Mouse (Mus musculus): ENCODE data around the gene Socs7. TPM values are rescaled to one million over a fixed set of nuclear protein-coding genes. Genes with fewer than 3 reads are reported as not detected.
"Not testable (repeated sequence)": the region's sequence is repeated elsewhere in the genome, so short reads cannot be mapped to it uniquely, and the experiment has no call there.

Socs7 gene
- polyA plus RNA-seq, 1 experiment from 2014 or later: 10.8 TPM

- no peaks in the 10 kb centered on the region for H3K27me3 ChIP-seq (replicated peaks)
- 73% methylated on average over 9 of the region's 9 CpGs for WGBS
These were observed 16.0 kb upstream of the Socs7 start for GRCm38 (mm10) chr11:97346383-97346782.

GRCm38 (mm10) chr11:97347291-97347690, 15.1 kb upstream of the Socs7 start:
- Histone ChIP-seq H3K9me3 (no peaks in the 10 kb centered on the region), H3K27me3 (replicated peaks) (no peaks in the 10 kb centered on the region), H3K36me3 (replicated peaks) (no peaks in the 10 kb centered on the region), H3K9ac (no peak overlapping the region), H3K4me2 (no peak overlapping the region), H3K4me3 (no peak overlapping the region), H3K4me1 (peaks cover 20% of the 10 kb centered on the region), H3K27ac (no peak overlapping the region)
- ATAC-seq (replicated peaks): no peak
- 85% methylated on average over 9 of the region's 9 CpGs for WGBS

More at GRCm38 (mm10) chr11:97346383-97346782, 16.0 kb upstream of the Socs7 start:
- no peak overlapping the region for H3K4me2 ChIP-seq
- no peaks in the 10 kb centered on the region for H3K9me3 ChIP-seq
- H3K4me3 ChIP-seq: no peak overlapping the region
- H3K27ac ChIP-seq: no peak overlapping the region
- H3K9ac ChIP-seq: no peak overlapping the region
- peaks cover 12% of the 10 kb centered on the region for H3K4me1 ChIP-seq
- ATAC-seq (replicated peaks): no peak
- no peaks in the 10 kb centered on the region for H3K36me3 ChIP-seq (replicated peaks)

- Histone ChIP-seq H3K27ac (peak overlapping the region; percentile 48), H3K9me3 (no peaks in the 10 kb centered on the region), H3K36me3 (replicated peaks) (no peaks in the 10 kb centered on the region), H3K27me3 (replicated peaks) (no peaks in the 10 kb centered on the region), H3K4me2 (no peak overlapping the region), H3K4me3 (no peak overlapping the region), H3K9ac (no peak overlapping the region), H3K4me1 (peaks cover 22% of the 10 kb centered on the region)
- WGBS: 2% methylated on average over 2 of the region's 2 CpGs
- 0 out of 2 replicates have a peak, but pooled peaks have one; percentile 48 for ATAC-seq (replicated peaks)
These were observed 12.3 kb upstream of the Socs7 start for GRCm38 (mm10) chr11:97350035-97350434.

GRCm38 (mm10) chr11:97352027-97352684, 10.2 kb upstream of the Socs7 start, which contains the start of gene Gpr179:
Gene Gpr179 (minus strand): TSS chr11:97352077.
- no peaks in the 10 kb centered on the region for H3K27me3 ChIP-seq (replicated peaks)
- WGBS: 47% methylated on average over 3 of the region's 3 CpGs
- H3K4me2 ChIP-seq: no peak within 1 kb of the TSS
- H3K9ac ChIP-seq: no peak within 1 kb of the TSS
- H3K27ac ChIP-seq: no peak within 1 kb of the TSS
- peaks cover 22% of the 10 kb centered on the region for H3K4me1 ChIP-seq
- H3K4me3 ChIP-seq: no peak within 1 kb of the TSS
- no peaks in the 10 kb centered on the region for H3K36me3 ChIP-seq (replicated peaks)
- no peak for ATAC-seq (replicated peaks)
- H3K9me3 ChIP-seq: no peaks in the 10 kb centered on the region

- no peak overlapping the region for H3K27ac ChIP-seq
- no peak overlapping the region for H3K9ac ChIP-seq
- H3K27me3 ChIP-seq (replicated peaks): no peaks in the 10 kb centered on the region
- H3K4me3 ChIP-seq: no peak overlapping the region
- no peak for ATAC-seq (replicated peaks)
- 67% methylated on average over 4 of the region's 4 CpGs for WGBS
- no peak overlapping the region for H3K4me2 ChIP-seq
- H3K36me3 ChIP-seq (replicated peaks): no peaks in the 10 kb centered on the region
- peaks cover 22% of the 10 kb centered on the region for H3K4me1 ChIP-seq
- no peaks in the 10 kb centered on the region for H3K9me3 ChIP-seq
These were observed 9.3 kb upstream of the Socs7 start for GRCm38 (mm10) chr11:97352935-97353597.

GRCm38 (mm10) chr11:97354646-97355045, 7.7 kb upstream of the Socs7 start:
- Histone ChIP-seq H3K4me1 (peaks cover 20% of the 10 kb centered on the region), H3K9ac (no peak overlapping the region), H3K27ac (no peak overlapping the region), H3K4me2 (no peak overlapping the region), H3K27me3 (replicated peaks) (no peaks in the 10 kb centered on the region), H3K36me3 (replicated peaks) (no peaks in the 10 kb centered on the region), H3K9me3 (no peaks in the 10 kb centered on the region), H3K4me3 (no peak overlapping the region)
- 80% methylated on average over 2 of the region's 2 CpGs for WGBS
- no peak for ATAC-seq (replicated peaks)

- Histone ChIP-seq H3K36me3 (replicated peaks) (no peaks in the 10 kb centered on the region), H3K9ac (no peak overlapping the region), H3K9me3 (no peaks in the 10 kb centered on the region), H3K4me2 (no peak overlapping the region), H3K4me1 (peaks cover 16% of the 10 kb centered on the region), H3K4me3 (no peak overlapping the region), H3K27ac (no peak overlapping the region), H3K27me3 (replicated peaks) (no peaks in the 10 kb centered on the region)
- 92% methylated on average over 7 of the region's 7 CpGs for WGBS
- ATAC-seq (replicated peaks): no peak
These were observed 7.1 kb upstream of the Socs7 start for GRCm38 (mm10) chr11:97355247-97355646.

GRCm38 (mm10) chr11:97357663-97358062, 4.7 kb upstream of the Socs7 start:
- not testable (repeated sequence) for H3K9ac ChIP-seq; H3K4me1 ChIP-seq; H3K36me3 ChIP-seq (replicated peaks); H3K9me3 ChIP-seq; H3K27me3 ChIP-seq (replicated peaks); ATAC-seq (replicated peaks); H3K4me3 ChIP-seq; H3K27ac ChIP-seq; H3K4me2 ChIP-seq
- WGBS: 18% methylated on average over 5 of the region's 6 CpGs

- WGBS: 0% methylated on average over 37 of the region's 39 CpGs
- Histone ChIP-seq H3K27me3 (replicated peaks) (no peaks in the 10 kb centered on the region), H3K9ac (peak overlapping the region; percentile 97), H3K4me1 (peaks cover 29% of the 10 kb centered on the region), H3K36me3 (replicated peaks) (no peaks in the 10 kb centered on the region), H3K9me3 (no peaks in the 10 kb centered on the region), H3K4me2 (peak overlapping the region; percentile 94), H3K4me3 (peak overlapping the region; percentile 95), H3K27ac (peak overlapping the region; percentile 87)
- ATAC-seq (replicated peaks): peak; percentile 65; the same call in 1 of the 2 replicates
These were observed 245 bp downstream of the Socs7 start for GRCm38 (mm10) chr11:97362649-97362942.

GRCm38 (mm10) chr11:97362943-97363643, 742 bp downstream of the Socs7 start:
- peak overlapping the region; percentile 87 for H3K27ac ChIP-seq
- under 1% methylated on average over 49 of the region's 49 CpGs for WGBS
- ATAC-seq (replicated peaks): no peak

GRCm38 (mm10) chr11:97363644-97363995, 1.3 kb downstream of the Socs7 start:
- H3K36me3 ChIP-seq (replicated peaks): no peaks in the 10 kb centered on the region
- peak overlapping the region; percentile 94 for H3K4me2 ChIP-seq
- no peaks in the 10 kb centered on the region for H3K27me3 ChIP-seq (replicated peaks)
- H3K27ac ChIP-seq: no peak overlapping the region
- H3K9ac ChIP-seq: peak overlapping the region; percentile 97
- H3K9me3 ChIP-seq: no peaks in the 10 kb centered on the region
- H3K4me1 ChIP-seq: peaks cover 32% of the 10 kb centered on the region
- no peak for ATAC-seq (replicated peaks)
- peak overlapping the region; percentile 95 for H3K4me3 ChIP-seq
- under 1% methylated on average over 7 of the region's 7 CpGs for WGBS

More at GRCm38 (mm10) chr11:97362943-97363643, 742 bp downstream of the Socs7 start:
- Histone ChIP-seq H3K9ac (peak overlapping the region; percentile 97), H3K4me3 (peak overlapping the region; percentile 95), H3K36me3 (replicated peaks) (no peaks in the 10 kb centered on the region), H3K4me1 (peaks cover 31% of the 10 kb centered on the region), H3K9me3 (no peaks in the 10 kb centered on the region), H3K27me3 (replicated peaks) (no peaks in the 10 kb centered on the region), H3K4me2 (peak overlapping the region; percentile 94)

GRCm38 (mm10) chr11:97365556-97365955, 3.2 kb downstream of the Socs7 start:
- Histone ChIP-seq H3K4me1 (peaks cover 38% of the 10 kb centered on the region), H3K4me3 (peak overlapping the region; percentile 95; the same call in 1 of the 2 replicates), H3K27ac (no peak overlapping the region), H3K4me2 (peak overlapping the region; percentile 94), H3K36me3 (replicated peaks) (no peaks in the 10 kb centered on the region), H3K9ac (peak overlapping the region; percentile 30; the same call in 1 of the 2 replicates), H3K9me3 (no peaks in the 10 kb centered on the region), H3K27me3 (replicated peaks) (no peaks in the 10 kb centered on the region)
- ATAC-seq (replicated peaks): no peak
- WGBS: 56% methylated on average over 1 of the region's 1 CpGs

All from midbrain, embryonic 15.5 days (tissue).